Mouse (Mus musculus): ENCODE measurements around the gene Vegfc. TPM values are rescaled to one million over a fixed set of nuclear protein-coding genes. Genes with fewer than 3 reads are reported as not detected.

Vegfc gene
- polyA plus RNA-seq (2014; fragmentation: Illumina TruSeq; extraction: RNeasy Lipid Tissue Mini Kit (QIAGEN cat#74804); ENCODE audit: low read depth, low replicate concordance) = 3.8 TPM

GRCm38 (mm10) chr8:54077271-54078120 is at the start of gene Vegfc:
TSS of gene Vegfc (plus strand) at chr8:54077606.

